Mouse (Mus musculus): Measurements from ENCODE around the gene Col11a2.

DNA sequence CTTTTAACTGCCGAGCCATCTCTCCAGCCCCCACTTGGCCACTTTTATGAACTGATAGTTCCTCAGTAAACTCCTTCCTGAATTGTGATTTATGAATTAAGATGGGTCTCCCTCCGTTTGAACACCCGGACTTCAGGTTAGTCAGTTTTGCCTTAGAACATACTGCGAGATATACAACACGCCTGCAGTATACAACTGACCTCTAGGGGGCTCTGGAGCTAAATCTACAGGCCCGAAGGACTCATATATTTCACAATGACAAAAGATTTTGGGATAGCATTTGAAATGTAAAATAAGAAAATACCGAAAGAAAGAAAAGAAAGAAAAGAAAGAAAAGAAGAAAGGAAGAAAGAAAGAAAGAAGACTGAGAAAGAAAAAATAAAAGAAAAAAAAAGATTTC, 36.0 kb downstream of the Col11a2 start:
- TF ChIP-seq CTCF (IDR thresholded peaks at IDR 0.05) = peak; percentile 93
- TF ChIP-seq EP300 (IDR thresholded peaks at IDR 0.05; ENCODE audit: insufficient read depth, low read depth, low read length) = no peak
